Comparison of ENCODE assay signal across 34 mouse cellular contexts in genomic region chr5:103115571-103115970, GRCm38 (mm10).
"Had no signal": no experiment of that assay in that cellular context is flagged by ENCODE, and none has a peak within 500 bp of the region (broad histone marks: within the 10 kb centered on the region; RNA-seq: fewer than 3 reads in every experiment).

No protein-coding gene starts in this region.

- H3K27me3 ChIP-seq: heart, embryonic 13.5 days; heart, embryonic 15.5 days; hindbrain, embryonic 12.5 days; hindbrain, embryonic 13.5 days; hindbrain, embryonic 15.5 days; intestine, embryonic 15.5 days; kidney, embryonic 15.5 days had no signal

- H3K4me3 ChIP-seq: heart, embryonic 10.5 days; heart, embryonic 13.5 days; heart, embryonic 15.5 days; hindbrain, embryonic 10.5 days; hindbrain, embryonic 12.5 days; hindbrain, embryonic 13.5 days; hindbrain, embryonic 15.5 days; intestine, embryonic 15.5 days; kidney, embryonic 15.5 days; layer of hippocampus, adult 2 months had no signal

- H3K4me1 ChIP-seq: heart, embryonic 10.5 days; heart, embryonic 13.5 days; heart, embryonic 15.5 days; hindbrain, embryonic 10.5 days; hindbrain, embryonic 12.5 days; hindbrain, embryonic 13.5 days; hindbrain, embryonic 15.5 days; intestine, embryonic 15.5 days; kidney, embryonic 15.5 days had no signal

- H3K9ac ChIP-seq: heart, embryonic 13.5 days; heart, embryonic 15.5 days; hindbrain, embryonic 12.5 days; hindbrain, embryonic 13.5 days; hindbrain, embryonic 14.5 days; hindbrain, embryonic 15.5 days; intestine, embryonic 15.5 days; kidney, embryonic 15.5 days had no signal

- H3K36me3 ChIP-seq: heart, embryonic 10.5 days; heart, embryonic 13.5 days; heart, embryonic 15.5 days; hindbrain, embryonic 10.5 days; hindbrain, embryonic 12.5 days; hindbrain, embryonic 13.5 days; hindbrain, embryonic 15.5 days; intestine, embryonic 15.5 days; kidney, embryonic 15.5 days had no signal

- ATAC-seq: hindbrain, embryonic 16.5 days; hindbrain, postnatal 0 days; inflammation-experienced regulatory T-cells, adult 6 months; intestine, embryonic 15.5 days; intestine, embryonic 16.5 days; intestine, postnatal 0 days had no signal

- H3K9me3 ChIP-seq: heart, embryonic 10.5 days; heart, embryonic 13.5 days; heart, embryonic 15.5 days; hindbrain, embryonic 10.5 days; hindbrain, embryonic 12.5 days; hindbrain, embryonic 13.5 days; hindbrain, embryonic 15.5 days; intestine, embryonic 15.5 days; kidney, embryonic 15.5 days had no signal

- DNase-seq: heart, postnatal 10 days; heart, postnatal 14 days; heart, postnatal 36 days; heart, postnatal 4 days; kidney, adult 11 months; kidney, adult 18-20 months; kidney, adult 2 months; kidney, adult 8-10 months; kidney, adult 9 months; kidney, postnatal 10 days; kidney, postnatal 14 days; kidney, postnatal 25 days; kidney, postnatal 36 days; kidney, postnatal 4 days; layer of hippocampus, adult 9-11 months; layer of hippocampus, postnatal 36 days had no signal

- H3K4me2 ChIP-seq: heart, embryonic 11.5 days; heart, embryonic 13.5 days; heart, embryonic 15.5 days; hindbrain, embryonic 12.5 days; hindbrain, embryonic 13.5 days; hindbrain, embryonic 14.5 days; hindbrain, embryonic 15.5 days; intestine, embryonic 15.5 days; kidney, embryonic 15.5 days had no signal

- H3K27ac ChIP-seq: heart, embryonic 10.5 days; heart, embryonic 13.5 days; heart, embryonic 15.5 days; hindbrain, embryonic 10.5 days; hindbrain, embryonic 12.5 days; hindbrain, embryonic 13.5 days; hindbrain, embryonic 14.5 days; hindbrain, embryonic 15.5 days; hindbrain, postnatal 0 days; intestine, embryonic 15.5 days; kidney, embryonic 15.5 days; kidney, postnatal 0 days; layer of hippocampus, adult 2 months had no signal
